Mouse (Mus musculus): Measurements from ENCODE around the gene Fahd1.
A peak's percentile ranks its signal among the peaks of the same experiment; 100 is the strongest.

Fahd1 gene

GRCm38 (mm10) chr17:24842631-24843030 lies 7.5 kb downstream of the Fahd1 start:
- DNase-seq = peak; percentile 53 to 62

DNA sequence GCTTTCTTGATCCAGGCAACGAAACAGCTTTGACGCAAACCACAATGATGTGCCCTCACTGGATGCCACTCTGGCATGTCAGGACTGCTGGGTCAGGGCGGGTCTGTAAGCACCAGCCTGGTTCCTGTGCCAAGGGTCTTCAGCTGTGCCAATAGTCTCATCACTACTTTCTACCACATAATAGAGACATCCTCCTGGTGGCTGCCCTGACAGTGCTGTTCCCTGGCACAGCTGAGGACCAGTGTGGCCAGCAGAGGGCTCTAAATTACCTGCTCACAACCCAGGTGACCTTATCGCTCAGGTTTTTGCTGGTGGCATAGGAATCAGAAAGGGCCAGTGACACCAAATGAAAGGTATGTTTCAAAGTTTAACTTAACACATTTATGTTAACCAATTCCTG lies 9.0 kb downstream of the Fahd1 start:
- peak; percentile 71 to 81 for DNase-seq

- no peak for DNase-seq
Measured at GRCm38 (mm10) chr17:24840341-24840740, 9.8 kb downstream of the Fahd1 start.

GRCm38 (mm10) chr17:24839842-24840241 lies 10.3 kb downstream of the Fahd1 start, which contains the start of gene Hagh:
TSS of gene Hagh (plus strand) at chr17:24840143.
- no peak for DNase-seq

DNA sequence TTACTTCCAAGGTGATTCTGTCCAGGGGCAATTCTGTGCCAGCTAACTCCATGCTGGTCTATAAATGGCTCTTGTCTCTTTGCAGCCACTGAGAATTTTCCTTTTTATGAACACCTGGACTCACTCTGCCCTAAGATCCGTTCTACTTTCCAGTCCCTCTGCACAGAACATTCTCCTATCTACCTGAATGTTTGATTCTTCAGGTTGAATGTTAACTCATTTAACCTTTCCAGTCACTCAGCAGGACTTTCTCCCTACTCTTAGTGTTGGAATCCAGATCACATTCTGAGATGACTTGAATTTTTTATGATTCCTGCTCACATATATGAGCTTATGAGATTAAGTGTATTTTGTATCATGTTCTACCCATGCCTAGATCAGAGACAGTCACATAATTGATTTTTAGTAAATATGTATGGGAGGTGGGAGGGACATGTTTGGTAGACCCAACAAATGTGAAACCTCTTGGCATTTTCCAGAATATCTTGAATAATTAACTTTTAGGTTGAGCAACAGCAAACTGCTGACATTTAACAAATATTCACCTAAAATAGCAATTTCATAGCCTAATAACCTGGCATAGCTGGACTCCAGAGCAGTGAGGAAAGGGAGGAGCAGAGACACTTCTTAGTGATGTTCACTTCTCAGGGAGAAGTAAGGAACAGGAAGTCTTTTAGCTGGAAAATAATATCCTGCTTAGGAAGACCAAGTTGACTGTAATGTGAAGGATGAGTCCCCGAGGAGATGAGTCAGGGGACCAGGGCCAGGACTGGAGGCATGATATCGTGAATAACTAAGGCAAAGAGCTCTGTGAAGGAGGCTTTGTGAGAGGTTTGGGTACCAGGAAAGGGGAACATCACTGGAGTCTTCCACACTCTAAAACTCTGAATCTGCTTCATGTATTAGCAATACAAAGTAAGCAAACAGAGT lies 28.5 kb downstream of the Fahd1 start:
- peak; percentile 43 to 51 for DNase-seq

- DNase-seq = no peak
Measured at GRCm38 (mm10) chr17:24819469-24819868, 30.7 kb downstream of the Fahd1 start.

- DNase-seq = peak in 1 of 2 experiments; percentile 20
Measured at GRCm38 (mm10) chr17:24818172-24818571, 32.0 kb downstream of the Fahd1 start.

DNA sequence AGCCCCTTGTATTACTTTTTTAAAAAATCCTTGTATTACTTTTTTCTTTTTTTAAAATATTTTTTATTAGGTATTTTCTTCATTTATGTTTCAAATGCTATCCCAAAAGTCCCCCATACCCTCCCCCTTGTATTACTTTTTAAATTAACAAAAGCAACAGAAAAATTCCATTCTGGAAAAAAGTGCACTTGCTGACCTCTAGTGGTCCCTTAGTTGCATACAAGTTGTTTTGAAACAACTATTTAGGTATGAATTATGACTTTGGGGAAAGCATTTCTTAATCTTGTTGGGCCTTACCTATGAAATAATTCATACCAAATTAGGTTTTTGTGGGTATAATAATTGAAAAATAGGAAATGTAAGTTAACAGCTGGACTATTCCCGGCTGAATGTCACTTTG lies 32.7 kb downstream of the Fahd1 start:
- DNase-seq = peak; percentile 10 to 12

GRCm38 (mm10) chr17:24815256-24815655 lies 34.9 kb downstream of the Fahd1 start:
- no peak for DNase-seq

- DNase-seq = no peak
Measured at GRCm38 (mm10) chr17:24812215-24812614, 37.9 kb downstream of the Fahd1 start.

GRCm38 (mm10) chr17:24811211-24811610 lies 39.0 kb downstream of the Fahd1 start:
- DNase-seq = no peak

DNA sequence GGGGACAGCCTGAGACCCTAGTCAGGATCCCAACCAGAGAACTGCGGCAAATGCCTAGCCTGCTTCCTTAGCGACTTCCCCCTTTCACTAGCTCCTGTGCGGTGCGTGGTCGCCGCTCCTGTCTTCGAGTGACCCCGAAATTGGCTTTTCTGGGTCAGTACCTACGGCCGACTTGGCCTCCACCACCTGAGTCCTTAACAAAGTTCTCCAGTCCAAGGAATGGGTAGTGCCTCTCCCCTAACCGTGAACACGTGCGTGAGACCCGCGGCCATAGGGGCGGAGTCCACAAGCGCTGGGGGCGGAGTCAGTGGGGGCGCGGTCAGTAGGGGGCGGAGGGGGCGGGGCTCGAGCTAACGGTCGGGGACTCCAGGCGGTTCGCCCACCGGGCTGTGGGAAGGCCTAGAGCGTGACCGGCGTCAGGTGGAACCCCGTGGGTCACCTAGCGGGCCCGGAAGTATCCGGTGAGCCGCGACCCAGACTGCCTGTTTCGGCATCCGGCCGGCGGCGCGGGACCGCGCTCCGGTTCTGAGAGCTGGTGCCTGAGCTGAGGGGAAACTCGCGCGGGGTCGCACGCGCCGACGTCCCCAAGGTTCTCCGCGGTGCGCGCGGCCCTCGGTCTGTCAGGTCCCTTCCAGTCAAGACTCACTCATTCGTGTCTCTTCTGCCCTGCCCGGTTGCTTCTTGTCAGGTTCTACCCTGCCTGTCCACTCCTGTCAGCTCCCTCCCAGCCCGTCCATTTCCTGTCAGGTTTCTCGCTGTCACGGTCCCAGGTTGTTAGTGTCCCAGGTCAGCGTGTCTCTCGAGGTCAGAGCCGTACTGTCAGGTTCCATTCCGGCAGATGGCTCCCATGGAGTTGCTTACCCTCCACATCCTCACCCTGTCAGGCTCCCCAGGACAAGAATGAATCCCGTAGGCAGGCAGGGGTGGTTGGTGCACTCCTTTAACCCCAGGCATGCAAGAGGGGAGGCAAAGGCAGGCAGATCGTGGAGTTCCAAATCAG lies 45.9 kb downstream of the Fahd1 start, which contains the start of gene Meiob:
Gene Meiob, plus strand, starts transcription at position 338 of the 1,000 bp plus-strand sequence.
- DNase-seq = peak; percentile 79 to 91

- no peak for DNase-seq
Measured at GRCm38 (mm10) chr17:24800524-24800923, 49.6 kb downstream of the Fahd1 start.

- DNase-seq = peak in 1 of 2 experiments; percentile 12
Measured at GRCm38 (mm10) chr17:24799476-24799875, 50.7 kb downstream of the Fahd1 start.

All from kidney, postnatal 36 days (tissue).